Mouse (Mus musculus) NIH3T3 (cell line): ENCODE results near the gene Auts2.
A peak's percentile ranks its signal among the peaks of the same experiment; 100 is the strongest.

ENCODE experiments used
- DNase-seq: peaks from one replicate; pipeline ENCODE4 v3.0.0-alpha.2; 2012; ENCODE audit warnings: low read depth

Auts2 gene

GRCm38 (mm10) chr5:131919983-131920777 lies 623.0 kb downstream of the Auts2 start:
- no peak for DNase-seq

- DNase-seq = no peak
These were observed 626.2 kb downstream of the Auts2 start for GRCm38 (mm10) chr5:131916791-131917403.

GRCm38 (mm10) chr5:131913562-131913961 lies 629.6 kb downstream of the Auts2 start:
- no peak for DNase-seq

- DNase-seq = no peak
These were observed 630.2 kb downstream of the Auts2 start for GRCm38 (mm10) chr5:131912983-131913382.

GRCm38 (mm10) chr5:131906313-131906712 lies 636.8 kb downstream of the Auts2 start:
- no peak for DNase-seq

GRCm38 (mm10) chr5:131904478-131904877 lies 638.7 kb downstream of the Auts2 start:
- no peak for DNase-seq

- DNase-seq = no peak
These were observed 645.0 kb downstream of the Auts2 start for GRCm38 (mm10) chr5:131898048-131898638.

- no peak for DNase-seq
These were observed 656.5 kb downstream of the Auts2 start for GRCm38 (mm10) chr5:131886636-131887035.

GRCm38 (mm10) chr5:131876569-131876968 lies 666.6 kb downstream of the Auts2 start:
- DNase-seq = peak; percentile 31

GRCm38 (mm10) chr5:131875976-131876375 lies 667.2 kb downstream of the Auts2 start:
- peak; percentile 2 for DNase-seq

GRCm38 (mm10) chr5:131873116-131873515 lies 670.0 kb downstream of the Auts2 start:
- no peak for DNase-seq

- no peak for DNase-seq
These were observed 673.2 kb downstream of the Auts2 start for GRCm38 (mm10) chr5:131869711-131870499.

GRCm38 (mm10) chr5:131865200-131865599 lies 677.9 kb downstream of the Auts2 start:
- DNase-seq = no peak

GRCm38 (mm10) chr5:131857976-131858375 lies 685.2 kb downstream of the Auts2 start:
- no peak for DNase-seq

GRCm38 (mm10) chr5:131855358-131855757 lies 687.8 kb downstream of the Auts2 start:
- peak; percentile 5 for DNase-seq

- no peak for DNase-seq
These were observed 691.3 kb downstream of the Auts2 start for GRCm38 (mm10) chr5:131851597-131852453.

GRCm38 (mm10) chr5:131850632-131851335 lies 692.4 kb downstream of the Auts2 start:
- no peak for DNase-seq

GRCm38 (mm10) chr5:131849644-131850043 lies 693.5 kb downstream of the Auts2 start:
- no peak for DNase-seq

- DNase-seq = no peak
These were observed 698.7 kb downstream of the Auts2 start for GRCm38 (mm10) chr5:131844519-131844800.

- no peak for DNase-seq
These were observed 699.2 kb downstream of the Auts2 start for GRCm38 (mm10) chr5:131843766-131844518.
